Mouse (Mus musculus) gastrocnemius, postnatal 10 days (tissue): Measurements from ENCODE around the gene Ces4a. TPM values are rescaled to one million over a fixed set of nuclear protein-coding genes. Genes with fewer than 3 reads are reported as not detected.
"Not testable (repeated sequence)": the region's sequence is repeated elsewhere in the genome, so short reads cannot be mapped to it uniquely, and the experiment has no call there.

Experiments
- DNase-seq: peaks from one replicate; pipeline ENCODE4 v3.0.0; 2021; ENCODE audit warnings: mixed read lengths
- total RNA-seq, 2 experiments: library from RNA; stranded (reverse); gene quantifications; 2 replicates each; pipeline ENCODE4 v1.2.3; 2021

Gene Ces4a
- total RNA-seq, 2 experiments from 2014 or later = not detected

- no peak for DNase-seq
Measured at GRCm38 (mm10) chr8:105170041-105170380, 38.4 kb downstream of the Ces4a start.

GRCm38 (mm10) chr8:105170381-105171115 lies 38.9 kb downstream of the Ces4a start, which contains the start of gene Cbfb:
TSS of gene Cbfb (plus strand) at chr8:105170674.
- DNase-seq = peak; percentile 97

DNA sequence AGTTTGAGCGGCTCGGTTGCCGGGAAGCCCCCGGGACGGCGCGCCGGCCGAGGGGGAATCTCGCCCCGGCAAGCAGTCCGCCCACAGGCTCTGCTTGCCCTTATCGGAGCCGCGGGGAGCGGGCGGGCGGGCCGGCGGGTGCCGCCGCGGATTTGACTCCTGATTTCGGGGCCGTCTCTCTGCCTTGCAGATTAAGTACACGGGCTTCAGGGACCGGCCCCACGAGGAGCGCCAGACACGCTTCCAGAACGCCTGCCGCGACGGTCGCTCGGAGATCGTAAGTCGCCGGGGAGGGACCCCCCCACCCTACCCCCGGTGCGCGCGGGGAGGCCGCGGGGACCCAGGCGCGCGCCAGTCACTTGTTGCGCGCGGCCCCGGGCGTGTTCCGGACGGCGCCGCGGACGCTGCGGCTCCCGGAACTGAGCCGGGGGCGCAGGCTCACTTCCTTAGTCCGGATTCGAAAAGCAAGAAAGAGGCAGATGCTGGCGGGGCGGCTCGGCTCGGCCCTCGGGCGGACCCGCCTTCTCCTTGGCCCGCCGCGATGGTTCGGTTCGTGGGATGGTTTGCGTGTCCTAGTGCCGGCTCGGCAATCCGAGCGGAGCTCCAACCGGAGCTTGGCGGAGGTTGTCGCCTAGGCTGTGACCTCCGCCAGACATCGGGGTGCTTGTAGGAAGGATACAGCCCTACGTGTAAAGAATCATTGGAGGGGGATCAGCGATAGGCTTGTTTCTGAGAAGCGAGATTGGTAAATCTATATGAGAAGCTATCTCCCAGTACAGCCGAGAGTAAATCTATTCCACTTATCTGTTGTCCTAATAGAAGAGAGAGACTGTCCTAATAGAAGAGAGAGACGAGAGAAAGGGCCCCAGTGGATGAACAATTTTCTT lies 39.8 kb downstream of the Ces4a start:
- DNase-seq = peak; percentile 67

- no peak for DNase-seq
Measured at GRCm38 (mm10) chr8:105172003-105172362, 40.4 kb downstream of the Ces4a start.

DNA sequence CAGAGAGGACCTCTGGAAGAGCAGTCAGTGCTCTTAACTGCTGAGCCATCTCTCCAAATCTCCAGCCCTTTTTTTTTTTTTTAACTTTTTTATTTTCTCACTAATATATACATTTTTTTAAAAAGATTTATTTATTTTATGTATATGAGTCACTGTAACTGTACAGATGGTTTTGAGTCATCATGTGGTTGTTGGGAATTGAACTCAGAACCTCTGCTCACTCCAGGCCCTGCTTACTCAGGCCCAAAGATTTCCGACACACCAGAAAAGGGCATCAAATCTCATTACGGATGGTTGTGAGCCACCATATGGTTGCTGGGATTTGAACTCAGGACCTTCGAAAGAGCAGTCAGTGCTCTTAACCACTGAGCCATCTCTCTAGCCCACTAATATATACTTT lies 43.7 kb downstream of the Ces4a start:
- DNase-seq = not testable (repeated sequence)

GRCm38 (mm10) chr8:105178211-105178800 lies 46.7 kb downstream of the Ces4a start:
- no peak for DNase-seq

DNA sequence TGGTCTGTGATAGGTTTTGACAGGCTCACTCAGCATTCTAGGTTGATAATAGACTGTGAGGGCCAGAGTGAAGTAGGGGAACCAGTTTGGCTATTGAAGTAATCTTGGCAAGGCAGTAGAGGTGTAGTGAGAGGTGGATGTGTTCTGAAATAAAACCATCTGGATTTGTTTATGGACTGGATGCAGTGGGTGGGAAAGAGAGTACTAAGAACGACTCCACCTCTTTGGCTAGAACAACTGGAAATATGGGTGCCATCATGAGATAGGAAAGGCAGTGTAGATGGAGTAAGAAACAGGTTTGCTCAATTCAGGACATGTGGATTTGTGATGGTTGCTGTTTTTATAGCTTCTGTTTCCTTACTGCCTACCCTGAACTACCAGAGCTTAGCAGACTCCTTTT lies 50.6 kb downstream of the Ces4a start:
- no peak for DNase-seq

DNA sequence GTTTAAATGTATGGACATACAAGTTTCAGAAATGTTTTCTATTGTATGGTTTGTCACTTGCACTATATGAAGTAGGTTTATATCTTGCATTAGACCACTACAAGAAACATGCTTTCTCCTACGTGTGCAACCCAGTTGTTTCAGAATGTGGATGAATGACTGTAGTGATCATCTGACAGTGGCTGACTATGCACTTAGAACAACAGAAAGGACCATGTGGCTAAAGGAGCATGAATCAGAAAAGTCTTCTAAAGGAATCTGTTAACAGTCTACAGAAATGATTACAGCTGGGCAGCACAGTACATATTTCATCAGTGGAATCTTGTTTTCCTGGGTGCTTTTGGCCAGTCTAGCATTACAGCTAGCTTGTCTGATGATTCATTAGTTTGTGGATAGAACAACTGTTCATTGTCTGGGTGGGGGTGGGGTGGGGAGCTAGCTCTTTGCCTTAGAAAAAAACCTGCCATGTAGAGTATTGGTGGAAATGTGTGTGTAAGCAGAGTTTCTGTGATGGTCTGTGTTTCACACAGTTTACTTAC lies 54.9 kb downstream of the Ces4a start:
- DNase-seq = no peak

DNA sequence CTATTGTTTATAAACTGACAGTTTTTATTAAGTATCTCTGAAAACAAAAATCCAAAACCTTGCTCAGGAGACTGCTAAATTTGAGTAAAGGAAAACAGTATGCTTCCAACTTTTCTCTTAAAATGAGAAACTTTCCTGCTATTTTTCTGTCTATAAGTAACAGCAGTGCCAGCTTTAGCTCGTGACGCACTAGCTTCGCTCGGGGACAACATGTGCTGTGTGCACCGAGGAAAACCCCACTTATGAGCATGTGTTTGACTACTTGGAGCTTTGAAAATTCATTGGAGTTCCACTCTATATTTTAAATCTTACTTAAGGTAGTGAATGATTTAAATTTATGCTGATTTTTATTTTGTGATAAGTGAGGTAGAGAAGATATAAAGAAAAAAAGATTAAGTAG lies 60.6 kb downstream of the Ces4a start:
- DNase-seq = no peak

Other genes with a start within 250 kb of the Ces4a start
- not detected for gene Ces2e, start 205.5 kb upstream of the Ces4a start, total RNA-seq
- not detected for gene Ces2f, start 184.4 kb upstream of the Ces4a start, total RNA-seq
- 1 to 10 TPM in 1 of 2 experiments, under 1 TPM in 1; 0.66 to 1.5 TPM for gene Ces2g, start 170.1 kb upstream of the Ces4a start, total RNA-seq
- gene Ces2h, start 130.9 kb upstream of the Ces4a start, total RNA-seq = not detected
- not detected for gene Ces3a, start 83.2 kb upstream of the Ces4a start, total RNA-seq
- gene Ces3b, start 48.0 kb upstream of the Ces4a start, total RNA-seq = not detected
- 10 to 100 TPM; 39.8 to 46.9 TPM for gene Cbfb, start 38.9 kb downstream of the Ces4a start, total RNA-seq
- gene D230025D16Rik, start 93.3 kb downstream of the Ces4a start, total RNA-seq = 10 to 100 TPM; 16.1 to 18.4 TPM
- gene B3gnt9, start 123.4 kb downstream of the Ces4a start, total RNA-seq = 1 to 10 TPM; 8.6 to 9.9 TPM
- gene Tradd, start 132.8 kb downstream of the Ces4a start, total RNA-seq = 1 to 10 TPM; 3.3 to 4.4 TPM
- gene Fbxl8, start 132.8 kb downstream of the Ces4a start, total RNA-seq = 1 to 10 TPM in 1 of 2 experiments, under 1 TPM in 1; 0.85 to 1.6 TPM
- under 1 TPM; 0.42 to 0.70 TPM for gene Hsf4, start 138.0 kb downstream of the Ces4a start, total RNA-seq
- gene Nol3, start 144.3 kb downstream of the Ces4a start, total RNA-seq = 10 to 100 TPM; 22.3 to 22.8 TPM
- gene 4931428F04Rik, start 158.1 kb downstream of the Ces4a start, total RNA-seq = 1 to 10 TPM; 2.3 to 3.1 TPM
- 1 to 10 TPM; 3.9 to 9.1 TPM for gene Exoc3l, start 164.3 kb downstream of the Ces4a start, total RNA-seq
- 10 to 100 TPM; 18.7 to 22.3 TPM for gene E2f4, start 165.9 kb downstream of the Ces4a start, total RNA-seq
- under 1 TPM; 0.77 to 0.80 TPM for gene Elmo3, start 173.8 kb downstream of the Ces4a start, total RNA-seq
- 1 to 10 TPM; 1.5 to 2.4 TPM for gene Lrrc29, start 194.5 kb downstream of the Ces4a start, total RNA-seq
- gene Tmem208, start 194.6 kb downstream of the Ces4a start, total RNA-seq = 10 to 100 TPM; 23.6 to 27.1 TPM
- 10 to 100 TPM in 1 of 2 experiments, 1 to 10 TPM in 1; 8.9 to 14.7 TPM for gene Fhod1, start 216.2 kb downstream of the Ces4a start, total RNA-seq
- gene Slc9a5, start 217.0 kb downstream of the Ces4a start, total RNA-seq = 1 to 10 TPM; 1.4 to 2.4 TPM
- under 1 TPM; 0.07 to 0.79 TPM for gene Plekhg4, start 241.5 kb downstream of the Ces4a start, total RNA-seq